Mouse (Mus musculus) gastrocnemius, postnatal 4 days (tissue): ENCODE results near the gene Brd7. TPM values are rescaled to one million over a fixed set of nuclear protein-coding genes. Genes with fewer than 3 reads are reported as not detected.
A peak's percentile ranks its signal among the peaks of the same experiment; 100 is the strongest.

ENCODE experiments used
- DNase-seq, 2 experiments: peaks; one replicate each; pipeline ENCODE4 v3.0.0; 2021 to 2022; ENCODE audit warnings: low spot score in 2 of 2, mixed read lengths in 2 of 2
- total RNA-seq, 2 experiments: library from RNA; stranded (reverse); gene quantifications; 2 replicates each; pipeline ENCODE4 v1.2.3; 2021

Brd7 gene
- total RNA-seq, 2 experiments from 2014 or later, result 71.1 to 71.9 TPM

DNA sequence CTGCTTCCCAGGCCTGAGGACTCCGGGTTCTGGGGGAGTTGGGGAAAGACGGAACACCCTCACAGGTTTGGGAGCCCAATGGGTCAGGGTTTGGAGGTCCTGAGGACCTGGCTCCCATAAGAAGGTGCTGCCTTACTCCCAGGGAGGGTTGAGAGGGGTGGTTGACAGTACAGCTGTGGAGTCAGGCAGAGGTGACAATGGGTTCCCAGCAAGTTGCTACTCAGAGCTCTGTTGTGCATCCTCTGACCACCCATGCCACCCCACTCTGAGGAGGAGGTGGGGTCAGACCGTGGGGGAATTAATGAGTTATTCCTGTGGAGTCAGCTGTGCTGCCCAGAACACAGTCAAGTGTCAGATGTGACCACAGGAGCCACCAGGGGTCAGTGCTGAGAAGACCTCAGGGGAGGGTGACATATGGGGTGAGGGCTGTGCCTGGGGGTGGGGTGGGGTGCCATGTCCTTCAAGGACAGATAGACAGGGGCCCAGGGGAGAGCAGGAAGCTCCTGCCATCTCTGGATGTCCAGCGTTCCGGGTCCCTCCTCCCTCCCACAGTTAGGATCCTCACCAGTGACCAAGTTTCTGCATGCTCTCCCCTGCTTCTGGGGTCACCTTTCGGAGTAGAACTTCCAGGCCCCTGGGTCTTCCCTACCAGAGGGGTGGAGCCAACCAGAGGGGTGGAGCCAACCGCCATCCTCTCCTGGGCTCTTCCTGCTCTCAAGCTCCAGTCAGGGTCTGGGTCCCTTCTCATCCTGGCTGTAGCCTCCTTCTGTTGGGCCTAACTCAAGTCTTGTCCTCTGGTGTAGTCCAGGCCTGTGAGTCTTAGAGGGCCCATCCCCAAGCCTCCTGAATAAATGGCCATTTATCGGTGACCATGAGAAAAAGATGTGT lies 76.3 kb downstream of the Brd7 start:
- no peak for DNase-seq

DNA sequence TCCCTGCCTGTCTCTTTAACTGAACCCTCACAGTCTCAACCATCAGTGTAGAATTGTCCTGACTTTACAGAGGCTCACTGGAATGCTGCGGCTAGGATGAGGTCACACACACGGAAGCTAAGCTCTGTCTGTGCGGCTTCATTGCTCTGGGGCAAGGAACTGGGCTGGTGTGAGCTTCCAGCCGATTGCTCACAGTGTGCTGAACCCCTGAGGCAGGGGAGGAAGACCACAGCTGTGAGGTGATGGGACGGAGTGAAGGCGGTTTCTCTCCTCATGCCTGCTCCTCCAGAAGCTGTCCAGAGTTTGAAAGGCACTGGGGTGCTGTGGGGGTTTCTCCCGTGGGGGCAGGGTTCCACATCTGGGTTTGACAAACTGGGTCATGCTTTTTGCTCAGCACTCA lies 77.3 kb downstream of the Brd7 start:
- DNase-seq, result no peak

- DNase-seq, result no peak
These were observed 78.5 kb downstream of the Brd7 start for GRCm38 (mm10) chr8:88283243-88284115.

GRCm38 (mm10) chr8:88282684-88283083 lies 79.3 kb downstream of the Brd7 start:
- peak; percentile 57 to 78 for DNase-seq

Other genes with a start within 250 kb of the Brd7 start
- 10 to 100 TPM; 35.6 to 38.2 TPM for gene Cnep1r1, start 243.4 kb downstream of the Brd7 start, total RNA-seq
- gene Heatr3, start 224.3 kb downstream of the Brd7 start, total RNA-seq, result 10 to 100 TPM; 25.4 to 30.7 TPM
- gene Tent4b, start 163.0 kb downstream of the Brd7 start, total RNA-seq, result 10 to 100 TPM; 18.1 to 21.9 TPM
- gene Adcy7, start 89.8 kb downstream of the Brd7 start, total RNA-seq, result 10 to 100 TPM; 16.8 to 22.7 TPM
- 10 to 100 TPM; 11.7 to 11.9 TPM for gene Nkd1, start 159.2 kb upstream of the Brd7 start, total RNA-seq